Mouse (Mus musculus): ENCODE data around the gene Tcte1.

The Tcte1 gene

DNA sequence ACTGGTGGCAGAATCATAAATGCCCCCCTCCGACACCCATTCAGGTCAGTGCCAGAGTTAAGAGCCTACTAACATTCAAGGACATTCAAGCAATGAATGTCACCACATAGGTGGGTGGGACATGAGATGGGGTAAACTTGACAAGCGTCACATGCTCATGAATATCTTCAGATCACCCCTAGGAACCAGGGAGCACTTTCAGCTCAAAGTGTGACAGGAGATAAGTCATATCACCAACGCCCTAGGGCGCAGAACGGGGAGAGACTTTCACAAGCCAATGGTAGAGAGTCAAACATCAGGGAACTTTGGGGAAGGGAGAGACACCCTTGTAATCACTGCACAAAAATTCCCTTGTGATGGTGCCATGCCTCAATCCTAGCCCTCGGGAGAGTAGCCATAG, 59.0 kb downstream of the Tcte1 start:
- no peak for DNase-seq (ENCODE audit: extremely low spot score, low read depth, low spot score)

DNA sequence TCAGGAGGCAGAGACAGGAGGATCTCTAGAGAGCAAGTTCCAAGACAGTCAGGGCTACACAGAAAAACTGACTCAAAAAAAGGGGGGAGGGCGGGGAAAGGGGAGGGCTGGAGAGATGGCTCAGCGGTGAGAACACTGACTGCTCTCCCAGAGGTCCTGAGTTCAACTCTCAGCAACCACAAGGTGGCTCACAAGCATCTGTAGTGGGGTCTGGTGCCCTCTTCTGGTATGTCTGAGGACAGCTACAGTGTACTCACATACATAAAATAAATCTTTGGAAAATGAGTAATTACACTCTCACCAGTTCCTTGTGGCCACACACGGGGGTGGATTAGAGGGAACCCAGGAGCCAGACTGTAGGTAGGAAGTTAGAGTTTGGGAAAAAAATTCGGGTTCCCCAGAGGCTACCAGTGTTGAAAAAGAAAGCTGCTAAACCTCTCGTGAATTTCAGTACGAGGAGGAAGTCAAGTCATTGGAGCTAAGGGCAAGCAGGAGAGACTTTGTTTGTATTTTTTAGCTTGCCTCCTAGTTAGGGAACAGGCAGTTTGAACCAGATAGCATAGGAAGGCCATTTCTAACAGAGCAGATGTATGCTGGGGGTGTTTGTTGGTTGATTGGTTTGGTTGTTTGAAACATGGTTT, 59.6 kb downstream of the Tcte1 start:
- no peak for DNase-seq (ENCODE audit: extremely low spot score, low read depth, low spot score)

DNA sequence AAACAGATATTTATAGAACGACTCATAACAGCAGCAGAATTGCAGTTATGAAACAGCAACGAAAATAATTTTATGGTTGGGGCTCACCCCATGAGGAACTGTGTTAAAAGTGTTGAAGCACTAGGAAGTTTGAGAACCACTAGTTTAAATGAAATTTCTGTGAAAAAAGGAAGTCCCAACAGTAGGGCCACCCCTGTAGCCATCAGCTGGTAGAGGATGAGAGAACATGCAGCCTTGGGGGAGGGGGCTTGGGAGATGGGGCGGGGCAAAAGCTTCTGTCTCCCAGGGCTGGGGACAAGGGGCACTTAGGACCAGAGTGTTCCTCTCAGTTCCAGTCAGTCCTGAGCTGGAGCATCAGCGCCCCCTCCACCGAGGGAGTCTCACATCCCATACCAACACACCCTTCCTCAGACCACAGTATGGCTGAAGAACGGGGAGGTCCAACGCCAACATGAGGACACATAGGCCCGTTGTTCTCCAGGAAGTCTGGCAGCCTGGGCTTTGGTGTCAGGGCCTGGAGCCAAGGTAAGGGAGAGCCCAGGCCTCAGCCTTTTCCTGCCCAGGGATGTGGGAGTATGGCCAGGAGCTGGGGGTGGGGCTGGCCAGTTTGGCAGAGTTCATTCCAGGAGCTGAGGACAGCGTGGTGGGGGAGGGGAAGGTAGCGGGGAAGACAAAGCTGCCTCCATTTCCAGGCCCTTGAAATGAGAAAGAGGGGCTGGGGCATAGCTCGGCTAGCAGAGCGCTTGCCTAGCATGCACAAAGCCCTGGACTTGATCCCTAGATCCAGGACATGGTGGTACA, 61.1 kb downstream of the Tcte1 start:
- no peak for DNase-seq (ENCODE audit: extremely low spot score, low read depth, low spot score)

DNA sequence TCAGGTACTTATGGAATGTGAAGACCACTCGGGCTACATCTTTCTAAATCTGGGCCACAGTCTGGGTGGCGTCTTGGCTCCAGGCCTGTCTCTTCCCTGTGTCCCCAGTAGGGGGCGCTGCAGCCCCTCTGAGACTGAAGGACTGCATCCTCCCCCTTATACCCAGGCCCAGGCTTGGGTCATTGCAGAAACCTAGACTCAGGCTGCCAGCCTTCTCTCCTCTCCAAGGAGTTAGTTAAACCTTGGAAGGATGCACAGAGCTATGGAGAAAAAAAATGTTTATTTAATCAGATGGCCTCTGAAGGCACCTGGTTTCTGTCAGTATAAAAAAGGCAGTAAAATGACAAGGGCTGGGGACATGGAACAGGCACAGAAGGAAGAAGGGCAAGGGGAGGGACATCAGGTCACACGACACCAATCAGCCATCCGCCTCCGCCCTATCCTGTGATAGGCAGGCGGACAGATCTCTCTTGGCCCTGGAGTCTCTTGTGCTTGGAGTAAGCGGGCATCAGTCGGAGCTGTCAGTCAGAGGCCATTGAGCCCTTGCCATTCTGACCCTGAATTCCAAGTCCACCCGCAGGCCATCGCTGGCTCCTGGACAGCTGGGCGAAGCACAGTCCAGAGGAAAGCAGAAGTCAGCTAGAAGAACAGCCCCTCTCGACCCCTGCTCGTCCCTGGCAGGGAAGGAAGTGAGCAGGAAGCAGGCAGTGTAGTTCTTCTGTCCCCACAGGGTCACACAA, 61.9 kb downstream of the Tcte1 start:
- DNase-seq (ENCODE audit: extremely low spot score, low read depth, low spot score) = no peak

DNA sequence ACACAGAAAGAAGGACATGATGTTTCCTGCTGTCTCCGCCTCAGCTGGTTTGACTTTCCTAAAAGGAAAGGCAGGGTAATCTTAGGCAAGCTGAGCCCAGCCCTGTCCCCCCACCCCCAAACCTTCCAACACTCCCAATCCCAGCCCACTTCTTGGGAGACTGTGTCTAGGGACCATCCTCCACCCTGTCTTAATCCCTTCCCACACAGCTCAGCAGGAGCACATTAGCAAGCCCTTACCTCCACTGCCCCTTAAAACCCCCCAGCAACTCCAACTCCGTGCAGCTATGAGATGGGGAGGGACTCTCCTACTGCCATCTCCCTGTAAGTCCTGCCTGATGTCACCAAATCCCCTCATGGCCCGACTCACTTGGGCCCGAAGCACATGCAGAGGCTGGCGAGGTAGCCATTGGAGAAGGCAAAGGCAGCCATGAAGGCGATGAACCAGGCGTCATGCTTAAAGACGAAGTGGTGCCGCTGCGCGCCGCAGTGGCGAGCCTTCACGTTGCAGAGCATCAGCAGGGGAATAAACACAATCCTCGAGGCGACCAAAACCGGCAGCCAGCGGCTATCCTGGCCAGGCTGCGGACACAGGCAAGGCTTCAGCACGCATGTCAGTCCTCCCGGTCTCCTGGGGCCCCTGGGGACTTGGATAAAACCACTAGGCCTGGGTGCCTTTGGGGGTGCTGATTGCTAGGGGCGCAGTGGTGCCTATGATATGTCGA, 62.7 kb downstream of the Tcte1 start:
- DNase-seq (ENCODE audit: extremely low spot score, low read depth, low spot score) = no peak

DNA sequence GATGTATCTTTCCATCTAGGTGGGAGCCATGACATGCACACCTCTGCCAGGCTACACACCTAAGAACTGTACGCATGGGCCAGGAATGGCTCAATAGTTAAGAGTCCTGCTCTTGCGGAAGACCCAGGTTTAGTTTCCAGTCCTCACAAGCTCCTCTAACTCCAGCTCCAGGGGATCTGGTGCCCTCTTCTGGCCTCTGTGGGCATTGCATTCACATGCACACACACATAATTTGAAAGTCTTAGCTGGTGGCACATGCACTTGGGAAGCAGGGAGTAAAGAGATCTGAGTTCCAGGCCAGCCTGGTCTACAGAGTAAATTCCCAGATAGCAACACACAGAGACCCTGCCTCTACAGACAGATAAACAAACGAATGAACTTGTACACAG, 63.2 kb downstream of the Tcte1 start:
- DNase-seq (ENCODE audit: extremely low spot score, low read depth, low spot score) = no peak

DNA sequence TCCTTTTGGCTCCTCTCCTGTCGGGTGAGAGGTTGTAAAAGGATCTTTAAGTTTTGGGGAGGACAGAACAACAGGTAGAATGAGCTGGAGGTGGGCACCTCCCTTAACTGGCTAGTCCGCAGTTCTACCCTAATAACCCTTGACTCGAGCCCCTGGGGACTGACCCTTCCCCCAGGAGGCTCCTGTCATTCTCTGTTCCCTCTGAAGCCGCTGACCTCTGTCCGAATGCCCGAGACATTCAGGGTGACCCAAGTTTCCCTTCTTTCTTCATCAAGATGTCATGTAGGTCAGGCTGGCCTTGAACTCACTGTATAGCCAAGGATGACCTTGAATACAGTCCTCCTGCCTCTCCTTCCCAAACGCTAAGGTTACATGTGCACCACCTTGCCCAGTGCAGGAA, 65.1 kb downstream of the Tcte1 start:
- DNase-seq (ENCODE audit: extremely low spot score, low read depth, low spot score) = no peak

DNA sequence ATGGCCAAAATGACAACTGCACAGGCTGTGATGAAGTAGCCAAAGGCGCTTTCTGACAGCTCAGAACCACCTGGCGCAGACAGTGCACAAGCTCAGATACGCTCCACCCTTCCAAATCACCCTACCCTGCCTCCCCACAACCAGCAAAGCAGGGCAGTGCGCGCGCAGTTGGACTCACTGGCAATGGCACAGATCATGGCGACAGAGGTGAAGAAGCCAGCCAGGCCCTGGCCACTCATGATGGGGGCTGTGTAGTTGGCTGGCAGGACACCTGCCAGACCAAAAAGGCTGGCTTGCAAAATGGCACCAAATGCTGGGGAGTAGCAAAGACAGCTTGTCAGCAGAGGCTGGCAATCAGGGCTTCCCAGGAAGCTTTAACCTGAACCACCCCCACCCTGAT, 66.0 kb downstream of the Tcte1 start:
- no peak for DNase-seq (ENCODE audit: extremely low spot score, low read depth, low spot score)

DNA sequence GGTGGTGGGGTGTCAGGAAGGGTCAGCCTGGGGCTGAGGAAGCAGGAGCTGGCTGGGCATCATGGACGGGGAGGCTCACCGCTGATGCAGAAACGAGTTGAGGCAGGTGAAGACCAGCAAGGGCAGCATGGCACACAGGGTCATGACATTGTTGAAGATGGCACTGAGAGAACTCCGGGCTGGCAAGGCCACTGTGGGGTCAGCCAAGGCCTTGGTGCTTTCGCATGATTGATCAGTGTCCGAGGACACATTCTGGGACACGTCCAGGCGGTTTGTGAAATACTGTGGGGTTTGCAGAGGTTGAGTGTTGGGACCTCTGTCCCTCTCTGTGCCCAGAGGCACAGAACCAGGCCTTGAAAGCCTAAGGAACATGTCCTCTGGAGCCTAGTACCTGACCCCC, 66.6 kb downstream of the Tcte1 start:
- DNase-seq (ENCODE audit: extremely low spot score, low read depth, low spot score) = no peak

DNA sequence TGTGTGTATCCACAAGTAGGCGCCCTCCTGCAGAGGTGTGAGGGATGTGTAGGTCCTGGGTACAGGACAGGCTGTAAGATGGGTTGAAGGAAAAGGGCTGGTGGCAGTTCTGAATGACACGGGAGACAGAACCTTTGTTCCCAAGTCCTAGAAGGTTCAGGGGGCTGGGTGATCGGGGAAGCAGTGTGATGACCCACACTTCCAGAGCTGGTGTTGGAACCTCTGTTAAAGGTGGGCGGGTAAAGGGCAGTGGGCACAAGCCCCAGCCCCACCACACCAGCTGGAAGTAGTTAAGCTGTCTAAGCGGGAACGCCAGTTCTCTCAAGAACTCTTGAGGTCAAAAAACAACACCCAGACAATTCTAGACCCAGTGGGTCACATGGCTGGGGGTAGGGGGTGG, 67.2 kb downstream of the Tcte1 start:
- DNase-seq (ENCODE audit: extremely low spot score, low read depth, low spot score) = no peak

DNA sequence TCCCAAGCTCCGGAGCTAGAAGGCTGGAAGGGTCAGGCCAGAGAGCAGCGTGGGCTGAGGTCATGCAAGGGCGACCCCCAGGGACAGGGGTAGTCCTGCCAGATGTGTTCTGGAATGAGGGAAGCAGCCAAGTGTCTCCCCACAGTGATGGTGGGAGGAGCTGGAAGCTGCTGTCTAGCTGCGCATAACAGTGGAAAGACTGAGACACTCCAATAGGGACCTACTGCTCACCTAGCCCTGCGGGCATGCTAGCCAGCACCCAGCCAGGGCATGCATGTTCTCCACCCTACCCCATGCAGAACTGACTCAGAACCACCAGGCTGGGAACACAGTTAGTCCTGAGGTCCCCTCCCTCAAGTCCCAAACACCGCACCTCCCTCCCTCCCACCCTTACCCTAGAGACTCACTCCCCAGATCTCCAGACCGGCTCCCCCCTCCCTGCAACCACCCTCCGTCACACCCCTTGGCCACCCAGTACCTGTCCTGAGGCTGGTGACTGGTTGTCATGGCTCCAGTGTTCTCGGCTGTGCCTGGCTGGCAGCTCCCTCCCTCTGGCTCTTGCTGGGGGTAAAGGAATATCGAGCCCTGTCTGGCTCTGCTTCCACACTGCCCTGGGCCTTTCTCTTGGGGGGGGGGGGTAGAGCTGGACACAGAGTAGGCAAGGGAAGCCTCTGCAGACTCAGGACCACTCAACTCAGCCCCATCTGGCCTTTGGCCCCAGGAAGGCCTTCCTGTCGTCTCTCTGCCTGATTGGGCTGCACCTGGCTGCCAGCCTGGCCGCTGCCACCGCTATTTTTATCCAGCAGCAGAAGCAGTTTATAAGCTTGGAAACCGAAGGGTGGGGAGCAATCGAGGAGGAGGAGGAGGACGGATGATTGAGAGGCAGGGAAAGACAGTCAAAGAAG, 68.7 kb downstream of the Tcte1 start:
- DNase-seq (ENCODE audit: extremely low spot score, low read depth, low spot score) = no peak
